Mouse (Mus musculus) MEL (cell line): ENCODE data around the gene Rpgrip1l. TPM values are rescaled to one million over a fixed set of nuclear protein-coding genes. Genes with fewer than 3 reads are reported as not detected.
A peak's percentile ranks its signal among the peaks of the same experiment; 100 is the strongest.

Experiments used
- DNase-seq: peaks from one replicate; pipeline ENCODE4 v3.0.0; 2011; ENCODE audit warnings: low read depth, low spot score
- H3K27ac ChIP-seq: 2 replicates; pipeline ENCODE4 v1.5.1; 2012; ENCODE audit warnings: low read depth, mild to moderate bottlenecking, control low read depth, low read length, moderate library complexity; ENCODE audit not compliant: control insufficient read depth
- H3K27me3 ChIP-seq, 2 experiments: fragments of 150-350 bp in 1 of 2; sonication (generic) in 1 of 2; 2 replicates each; pipeline ENCODE4 v1.6.1; 2012; ENCODE audit warnings: low read length in 2 of 2, mild to moderate bottlenecking in 2 of 2, improper control_type of control experiment in 1 of 2, moderate library complexity in 1 of 2; ENCODE audit not compliant: insufficient read depth in 2 of 2, control insufficient read depth in 1 of 2
- H3K36me3 ChIP-seq, 2 experiments: 2 replicates each; pipeline ENCODE4 v1.6.1; 2012 to 2014; ENCODE audit warnings: low read length in 2 of 2, improper control_type of control experiment in 1 of 2, inconsistent platforms in 1 of 2, mild to moderate bottlenecking in 1 of 2; ENCODE audit not compliant: insufficient read depth in 2 of 2, control insufficient read depth in 1 of 2
- H3K4me1 ChIP-seq, 2 experiments: fragments of 150-350 bp in 1 of 2; sonication (generic) in 1 of 2; 2 replicates each; pipeline ENCODE4 v1.6.1; 2012; ENCODE audit warnings: low read length in 2 of 2, improper control_type of control experiment in 1 of 2, mild to moderate bottlenecking in 1 of 2; ENCODE audit not compliant: insufficient read depth in 2 of 2, control insufficient read depth in 1 of 2
- H3K4me3 ChIP-seq, 2 experiments: fragments of 150-350 bp in 1 of 2; sonication (generic) in 1 of 2; 2 replicates each; pipeline ENCODE4 v1.5.1; 2012; ENCODE audit warnings: low read depth in 2 of 2, low read length in 2 of 2, mild to moderate bottlenecking in 2 of 2, moderate library complexity in 2 of 2, control low read depth in 1 of 2, improper control_type of control experiment in 1 of 2; ENCODE audit not compliant: control insufficient read depth in 1 of 2, insufficient read depth in 1 of 2
- H3K79me2 ChIP-seq: 2 replicates; pipeline ENCODE4 v1.6.1; 2012; ENCODE audit warnings: mild to moderate bottlenecking, low read length, moderate library complexity; ENCODE audit not compliant: control insufficient read depth, poor library complexity, insufficient read depth
- H3K9ac ChIP-seq: 2 replicates; pipeline ENCODE4 v1.6.1; 2012; ENCODE audit warnings: low read depth, mild to moderate bottlenecking, control low read depth, low read length, moderate library complexity; ENCODE audit not compliant: control insufficient read depth, poor library complexity, severe bottlenecking
- H3K9me3 ChIP-seq: fragments of 150-350 bp; sonication (generic); replicated peaks from 2 replicates; pipeline ENCODE4 v1.6.1; 2012; ENCODE audit warnings: mild to moderate bottlenecking, low read length, improper control_type of control experiment, moderate library complexity; ENCODE audit not compliant: insufficient read depth
- CHD2 ChIP-seq: IDR thresholded peaks from 2 replicates; pipeline ENCODE4 v1.6.1; 2011; ENCODE audit warnings: low read length, improper control_type of control experiment
- CTCF ChIP-seq, 3 experiments: IDR thresholded peaks in 2 of 3; conservative IDR thresholded peaks in 1 of 3; 2 replicates each; pipeline ENCODE4 v1.5.1; 2011 to 2012; ENCODE audit warnings: low read length in 3 of 3, low read depth in 2 of 3, mild to moderate bottlenecking in 2 of 3, improper control_type of control experiment in 1 of 3, inconsistent platforms in 1 of 3, mixed read lengths in 1 of 3, moderate library complexity in 1 of 3; ENCODE audit not compliant: control insufficient read depth in 1 of 3, insufficient read depth in 1 of 3, poor library complexity in 1 of 3, severe bottlenecking in 1 of 3
- GABPA ChIP-seq: IDR thresholded peaks from 2 replicates; pipeline ENCODE4 v1.6.1; 2012; ENCODE audit warnings: low read depth, mild to moderate bottlenecking, inconsistent platforms, low read length, improper control_type of control experiment, moderate library complexity
- HCFC1 ChIP-seq: IDR thresholded peaks from 2 replicates; pipeline ENCODE4 v1.6.1; 2012; ENCODE audit warnings: low read depth, mild to moderate bottlenecking, inconsistent platforms, low read length, improper control_type of control experiment, moderate library complexity
- JUND ChIP-seq: IDR thresholded peaks from 2 replicates; pipeline ENCODE4 v1.6.1; 2011; ENCODE audit warnings: low read depth, mild to moderate bottlenecking, improper control_type of control experiment, low read length
- KAT2A ChIP-seq: conservative IDR thresholded peaks from 2 replicates; pipeline ENCODE4 v1.6.1; 2012; ENCODE audit warnings: low read depth, low read length, improper control_type of control experiment, inconsistent platforms
- MAFK ChIP-seq: IDR thresholded peaks from 2 replicates; pipeline ENCODE4 v1.6.1; 2011; ENCODE audit warnings: low read depth, mild to moderate bottlenecking, low read length, improper control_type of control experiment, borderline replicate concordance
- MAX ChIP-seq: IDR thresholded peaks from 2 replicates; pipeline ENCODE4 v1.6.1; 2011; ENCODE audit warnings: low read length, improper control_type of control experiment
- MAZ ChIP-seq: IDR thresholded peaks from 2 replicates; pipeline ENCODE4 v1.6.1; 2012; ENCODE audit warnings: low read depth, mild to moderate bottlenecking, inconsistent platforms, low read length, improper control_type of control experiment
- MEF2A ChIP-seq: IDR thresholded peaks from 2 replicates; pipeline ENCODE4 v1.6.1; 2014; ENCODE audit warnings: low read depth, mild to moderate bottlenecking, inconsistent platforms, low read length, improper control_type of control experiment; ENCODE audit not compliant: poor library complexity, insufficient replicate concordance, severe bottlenecking; ENCODE audit errors: extremely low read depth
- MYB ChIP-seq: IDR thresholded peaks from 2 replicates; pipeline ENCODE4 v1.6.1; 2011; ENCODE audit warnings: mild to moderate bottlenecking, low read depth, low read length, improper control_type of control experiment
- POLR2AphosphoS2 ChIP-seq: IDR thresholded peaks from 2 replicates; pipeline ENCODE4 v1.6.1; 2011; ENCODE audit warnings: low read length, improper control_type of control experiment
- RAD21 ChIP-seq: IDR thresholded peaks from 2 replicates; pipeline ENCODE4 v1.6.1; 2011; ENCODE audit warnings: mild to moderate bottlenecking, low read depth, low read length, improper control_type of control experiment
- UBTF ChIP-seq: IDR thresholded peaks from 2 replicates; pipeline ENCODE4 v1.6.1; 2012; ENCODE audit warnings: low read depth, mild to moderate bottlenecking, inconsistent platforms, low read length, improper control_type of control experiment, moderate library complexity, borderline replicate concordance; ENCODE audit not compliant: insufficient read depth
- USF2 ChIP-seq, 2 experiments: IDR thresholded peaks; 2 replicates each; pipeline ENCODE4 v1.6.1; 2011 to 2012; ENCODE audit warnings: improper control_type of control experiment in 2 of 2, low read length in 2 of 2, borderline replicate concordance in 1 of 2, inconsistent platforms in 1 of 2, low read depth in 1 of 2, mild to moderate bottlenecking in 1 of 2; ENCODE audit not compliant: insufficient read depth in 1 of 2
- polyA plus RNA-seq, 2 experiments: library from polyadenylated mRNA; stranded (reverse) in 1 of 2; unstranded in 1 of 2; fragments of >175 nt in 1 of 2; fragments of >200 nt in 1 of 2; gene quantifications; 2 replicates each; pipeline versions ENCODE4 v1.2.1 to v1.2.4; 2012; ENCODE audit warnings: low replicate concordance in 2 of 2, low read depth in 1 of 2; ENCODE audit not compliant: insufficient read length in 2 of 2, insufficient read depth in 1 of 2, missing spikeins in 1 of 2
- total RNA-seq: library from RNA; depleted of rRNA; stranded (reverse); fragments of 300-350 nt; gene quantifications from 2 replicates; pipeline ENCODE4 v1.2.3, GENCODE M21; 2012

Gene Rpgrip1l
- total and polyA plus RNA-seq, 3 experiments = 2.9 to 3.9 TPM; not detected in 1

- no peak overlapping the region for H3K9ac ChIP-seq
- no peaks in the 10 kb centered on the region for H3K79me2 ChIP-seq
- no peaks in the 10 kb centered on the region for H3K27me3 ChIP-seq
- no peak for DNase-seq
- H3K27ac ChIP-seq = no peak overlapping the region
- H3K4me1 ChIP-seq = peaks cover 15 to 17% of the 10 kb centered on the region in 2 experiments
- H3K9me3 ChIP-seq = no peaks in the 10 kb centered on the region; the same call in 1 of the 2 replicates
- no peak overlapping the region for H3K4me3 ChIP-seq
- peaks cover 0 to 19% of the 10 kb centered on the region in 2 experiments; a peak in 2 of 4 replicates for H3K36me3 ChIP-seq
- TF ChIP-seq HCFC1 = no peak
- no peak for TF ChIP-seq MEF2A
- no peak for TF ChIP-seq MAZ
- no peak for TF ChIP-seq UBTF
- TF ChIP-seq MAFK = no peak
- TF ChIP-seq USF2 (IDR thresholded peaks at IDR 0.05; ENCODE audit: borderline replicate concordance in 1 of 2, insufficient read depth in 1 of 2, low read depth in 1 of 2, low read length in 2 of 2) = no peak
- no peak for TF ChIP-seq JUND
- TF ChIP-seq KAT2A = no peak
- no peak for TF ChIP-seq RAD21
- no peak for TF ChIP-seq CHD2
- TF ChIP-seq GABPA = no peak
- no peak for TF ChIP-seq POLR2AphosphoS2
Measured at GRCm38 (mm10) chr8:91278060-91278459, 35.0 kb downstream of the Rpgrip1l start.

GRCm38 (mm10) chr8:91276337-91276736 is 36.7 kb downstream of the Rpgrip1l start:
- Histone ChIP-seq H3K27me3 (no peaks in the 10 kb centered on the region), H3K79me2 (no peaks in the 10 kb centered on the region), H3K4me1 (peaks cover 6 to 9% of the 10 kb centered on the region in 2 experiments), H3K27ac (no peak overlapping the region), H3K36me3 (peaks cover 0 to 8% of the 10 kb centered on the region in 2 experiments; a peak in 2 of 4 replicates), H3K4me3 (no peak overlapping the region), H3K9me3 (no peaks in the 10 kb centered on the region; the same call in 1 of the 2 replicates)
- DNase-seq = peak; percentile 54
- peak; percentile 36; the same call in 1 of the 2 replicates for TF ChIP-seq MAX
- TF ChIP-seq RAD21 = peak; percentile 33
- TF ChIP-seq HCFC1 = no peak
- no peak for TF ChIP-seq MYB
- peak; percentile 44 to 67 (median 55) for TF ChIP-seq CTCF (IDR thresholded peaks at IDR 0.05 in 2 of 3, conservative IDR thresholded peaks at IDR 0.05 in 1 of 3; ENCODE audit: control insufficient read depth in 1 of 3, insufficient read depth in 1 of 3, low read depth in 2 of 3, low read length in 3 of 3, poor library complexity in 1 of 3, severe bottlenecking in 1 of 3)
- TF ChIP-seq, all 39 proteins: peak for 3
- H3K9ac ChIP-seq = no peak overlapping the region
